ENCODE assay signal across 7 mouse cellular contexts in genomic region chr15:79351331-79351767, GRCm38 (mm10). TPM values are rescaled to one million over a fixed set of nuclear protein-coding genes. Genes with fewer than 3 reads are reported as not detected.
DNase-seq lines count a peak whose midpoint lies in the region; ATAC-seq and TF ChIP-seq lines count a peak whose summit lies in the region.

No protein-coding gene starts in this region.

- no peaks in the 10 kb centered on the region for H3K36me3 ChIP-seq in liver, postnatal 0 days (replicated peaks; ENCODE audit: insufficient read depth, low read length)

- peak overlapping the region; percentile 58 for H3K4me2 ChIP-seq in liver, postnatal 0 days (ENCODE audit: low read depth, low read length)

- no peak for TF ChIP-seq CTCF in embryonic fibroblast, embryonic 13.5 days (IDR thresholded peaks at IDR 0.05; ENCODE audit: borderline replicate concordance, insufficient read depth, low read length)
- TF ChIP-seq CTCF in liver, postnatal 0 days (IDR thresholded peaks at IDR 0.05; ENCODE audit: low read depth): no peak; the same call in 1 of the 2 replicates

- no peak overlapping the region for H3K27ac ChIP-seq in embryonic fibroblast, embryonic 13.5 days (ENCODE audit: insufficient read depth, low read length)
- peak overlapping the region; percentile 30; the same call in 1 of the 2 replicates for H3K27ac ChIP-seq in liver, postnatal 0 days (ENCODE audit: low read depth)

- H3K4me1 ChIP-seq in embryonic fibroblast, embryonic 13.5 days (ENCODE audit: control insufficient read depth, insufficient read depth, low read length): peaks cover 5% of the 10 kb centered on the region
- peaks cover 63% of the 10 kb centered on the region for H3K4me1 ChIP-seq in liver, postnatal 0 days (ENCODE audit: insufficient read depth)

- TF ChIP-seq EP300 in liver, postnatal 0 days (IDR thresholded peaks at IDR 0.05; ENCODE audit: low read depth): no peak

- peak overlapping the region; percentile 21; the same call in 1 of the 2 replicates for H3K9ac ChIP-seq in liver, postnatal 0 days (replicated peaks)

- H3K4me3 ChIP-seq in embryonic fibroblast, embryonic 13.5 days (ENCODE audit: insufficient read depth, low read length): no peak overlapping the region
- no peak overlapping the region for H3K4me3 ChIP-seq in liver, postnatal 0 days (ENCODE audit: low read depth, low read length)

- TF ChIP-seq POLR2A in embryonic fibroblast, embryonic 13.5 days (IDR thresholded peaks at IDR 0.05; ENCODE audit: low read depth, low read length): 0 out of 2 replicates have a peak, but pooled peaks have one; percentile 42

- no peaks in the 10 kb centered on the region for H3K9me3 ChIP-seq in liver, postnatal 0 days (ENCODE audit: low read length)

- 32% methylated on average over 15 of the region's 15 CpGs for WGBS in liver, postnatal 0 days (ENCODE audit: insufficient replicate concordance)

- no peaks in the 10 kb centered on the region for H3K27me3 ChIP-seq in liver, postnatal 0 days (ENCODE audit: insufficient read depth, low read length)

- no peak for ATAC-seq in liver, postnatal 0 days

- DNase-seq in adrenal gland, adult (ENCODE audit: inconsistent age in 2 of 2, low spot score in 1 of 2): peak; percentile 64 to 76
- peak; percentile 79 for DNase-seq in heart, postnatal 4 days
- no peak for DNase-seq in liver, postnatal 0 days
- no peak for DNase-seq in layer of hippocampus, adult 11-12 months (ENCODE audit: low spot score)
- DNase-seq in right cerebral cortex, postnatal 25 days: no peak
- DNase-seq in cerebellum, postnatal 14 days: no peak

RNA-seq across cellular contexts. Expression of gene Maff, which starts 4.9 kb away (rescaled TPM):
- polyA plus RNA-seq in embryonic fibroblast, embryonic 13.5 days (2011; ENCODE audit: insufficient read length, low read depth, missing spikeins): 11.7 and 13.8 TPM in 2 replicates
- 10 to 100 TPM in 1 of 2 experiments, 1 to 10 TPM in 1; 9.8 to 10.2 TPM for total RNA-seq in heart, postnatal 4 days (2021)
- 0.94 and 1.1 TPM in 2 replicates for polyA plus RNA-seq in liver, postnatal 0 days (2015; fragmentation: Nextera tagmentation; extraction: Ambion mirVana)

RNA-seq across cellular contexts. Expression of gene Pla2g6, which starts 23.2 kb away (rescaled TPM):
- 7.4 and 11.3 TPM in 2 replicates for polyA plus RNA-seq in embryonic fibroblast, embryonic 13.5 days (2011; ENCODE audit: insufficient read length, low read depth, missing spikeins)
- 1 to 10 TPM; 8.4 to 9.6 TPM for total RNA-seq in heart, postnatal 4 days (2021)
- polyA plus RNA-seq in liver, postnatal 0 days (2015; fragmentation: Nextera tagmentation; extraction: Ambion mirVana): 18.5 and 18.8 TPM in 2 replicates

RNA-seq across cellular contexts. Expression of gene Tmem184b, which starts 52.0 kb away (rescaled TPM):
- 82.2 and 98.9 TPM in 2 replicates for polyA plus RNA-seq in embryonic fibroblast, embryonic 13.5 days (2011; ENCODE audit: insufficient read length, low read depth, missing spikeins)
- total RNA-seq in heart, postnatal 4 days (2021): 10 to 100 TPM; 68.1 to 73.4 TPM
- polyA plus RNA-seq in liver, postnatal 0 days (2015; fragmentation: Nextera tagmentation; extraction: Ambion mirVana): 6.6 and 8.4 TPM in 2 replicates

Comparison
In these comparisons a context has a peak if more than half of its experiments do, and no peak if none do; other contexts are left out.
1. DNase-seq: peak in adrenal gland, adult (2 of 2) and heart, postnatal 4 days (single experiment); none in liver, postnatal 0 days (single experiment), layer of hippocampus, adult 11-12 months (single experiment), right cerebral cortex, postnatal 25 days (single experiment) and cerebellum, postnatal 14 days (0 of 2).